ENCODE assay signal across 22 mouse cellular contexts in genomic region chr4:138636146-138636511, GRCm38 (mm10). TPM values are rescaled to one million over a fixed set of nuclear protein-coding genes. Genes with fewer than 3 reads are reported as not detected.
DNase-seq lines count a peak whose midpoint lies in the region; ATAC-seq lines count a peak whose summit lies in the region.
"Had no signal": no experiment of that assay in that cellular context is flagged by ENCODE, and none has a peak within 500 bp of the region (broad histone marks: within the 10 kb centered on the region; RNA-seq: fewer than 3 reads in every experiment).

No protein-coding gene starts in this region.

- no peak overlapping the region for H3K4me2 ChIP-seq in forebrain, embryonic 13.5 days
- H3K4me2 ChIP-seq in forebrain, embryonic 12.5 days, result no peak overlapping the region; the same call in 1 of the 2 replicates
- no peak overlapping the region for H3K4me2 ChIP-seq in embryonic facial prominence, embryonic 11.5 days (ENCODE audit: low read depth, low read length)
- H3K4me2 ChIP-seq in hindbrain, embryonic 16.5 days (ENCODE audit: low read length), result no peak overlapping the region
- H3K4me2 ChIP-seq in neural tube, embryonic 13.5 days, result no peak overlapping the region
- H3K4me2 ChIP-seq in kidney, embryonic 16.5 days (replicated peaks; ENCODE audit: low read depth, low read length), result no peak overlapping the region
- H3K4me2 ChIP-seq in kidney, embryonic 15.5 days, result no peak overlapping the region
- H3K4me2 ChIP-seq: embryonic facial prominence, embryonic 13.5 days; heart, embryonic 15.5 days had no signal

- peaks cover 10% of the 10 kb centered on the region for H3K4me1 ChIP-seq in forebrain, embryonic 13.5 days
- H3K4me1 ChIP-seq in forebrain, embryonic 12.5 days, result peaks cover 10% of the 10 kb centered on the region
- H3K4me1 ChIP-seq in embryonic facial prominence, embryonic 11.5 days (ENCODE audit: control insufficient read depth, insufficient read depth, low read length), result peaks cover 5% of the 10 kb centered on the region
- H3K4me1 ChIP-seq in hindbrain, embryonic 16.5 days (ENCODE audit: control insufficient read depth, insufficient read depth, low read depth, low read length), result peaks cover 13% of the 10 kb centered on the region
- H3K4me1 ChIP-seq in neural tube, embryonic 13.5 days (replicated peaks), result peaks cover 21% of the 10 kb centered on the region
- H3K4me1 ChIP-seq in kidney, embryonic 16.5 days (ENCODE audit: insufficient read depth, low read length), result peaks cover 8% of the 10 kb centered on the region
- H3K4me1 ChIP-seq in kidney, embryonic 15.5 days, result peaks cover 9% of the 10 kb centered on the region
- H3K4me1 ChIP-seq: heart, embryonic 15.5 days had no signal

- H3K9ac ChIP-seq in forebrain, embryonic 13.5 days, result 0 out of 2 replicates have a peak overlapping the region, but pooled peaks have one; percentile 3
- H3K9ac ChIP-seq in forebrain, embryonic 12.5 days, result no peak overlapping the region
- no peak overlapping the region for H3K9ac ChIP-seq in embryonic facial prominence, embryonic 11.5 days (replicated peaks; ENCODE audit: low read length)
- H3K9ac ChIP-seq in hindbrain, embryonic 16.5 days (ENCODE audit: low read depth, low read length), result no peak overlapping the region
- no peak overlapping the region; the same call in 1 of the 2 replicates for H3K9ac ChIP-seq in neural tube, embryonic 13.5 days
- H3K9ac ChIP-seq in kidney, embryonic 16.5 days (replicated peaks; ENCODE audit: low read length), result no peak overlapping the region
- no peak overlapping the region for H3K9ac ChIP-seq in kidney, embryonic 15.5 days
- H3K9ac ChIP-seq: embryonic facial prominence, embryonic 13.5 days; heart, embryonic 15.5 days had no signal

- no peaks in the 10 kb centered on the region for H3K36me3 ChIP-seq in forebrain, embryonic 13.5 days (ENCODE audit: poor library complexity, severe bottlenecking)
- no peaks in the 10 kb centered on the region for H3K36me3 ChIP-seq in forebrain, embryonic 12.5 days (replicated peaks)
- no peaks in the 10 kb centered on the region for H3K36me3 ChIP-seq in embryonic facial prominence, embryonic 11.5 days (replicated peaks; ENCODE audit: control insufficient read depth, insufficient read depth, low read depth, low read length)
- H3K36me3 ChIP-seq in hindbrain, embryonic 16.5 days (ENCODE audit: control insufficient read depth, insufficient read depth, low read length), result no peaks in the 10 kb centered on the region
- H3K36me3 ChIP-seq in neural tube, embryonic 13.5 days, result no peaks in the 10 kb centered on the region
- H3K36me3 ChIP-seq in kidney, embryonic 16.5 days (ENCODE audit: insufficient read depth, low read length), result no peaks in the 10 kb centered on the region
- no peaks in the 10 kb centered on the region for H3K36me3 ChIP-seq in kidney, embryonic 15.5 days
- H3K36me3 ChIP-seq: embryonic facial prominence, embryonic 13.5 days; heart, embryonic 15.5 days had no signal

- H3K27me3 ChIP-seq in forebrain, embryonic 13.5 days, result no peaks in the 10 kb centered on the region
- peaks cover 13% of the 10 kb centered on the region for H3K27me3 ChIP-seq in forebrain, embryonic 12.5 days
- H3K27me3 ChIP-seq in embryonic facial prominence, embryonic 11.5 days (ENCODE audit: control insufficient read depth, insufficient read depth, low read length), result no peaks in the 10 kb centered on the region
- H3K27me3 ChIP-seq in hindbrain, embryonic 16.5 days (replicated peaks; ENCODE audit: control insufficient read depth, insufficient read depth, low read length), result no peaks in the 10 kb centered on the region; the same call in 1 of the 2 replicates
- no peaks in the 10 kb centered on the region; the same call in 1 of the 2 replicates for H3K27me3 ChIP-seq in neural tube, embryonic 13.5 days
- H3K27me3 ChIP-seq in kidney, embryonic 16.5 days (ENCODE audit: insufficient read depth, low read length), result no peaks in the 10 kb centered on the region
- H3K27me3 ChIP-seq in kidney, embryonic 15.5 days, result no peaks in the 10 kb centered on the region
- H3K27me3 ChIP-seq: embryonic facial prominence, embryonic 13.5 days; Patski had no signal

- H3K4me3 ChIP-seq in forebrain, embryonic 13.5 days, result no peak overlapping the region
- H3K4me3 ChIP-seq in forebrain, embryonic 12.5 days (replicated peaks), result no peak overlapping the region
- H3K4me3 ChIP-seq in embryonic facial prominence, embryonic 11.5 days (ENCODE audit: low read depth, low read length), result no peak overlapping the region
- no peak overlapping the region for H3K4me3 ChIP-seq in hindbrain, embryonic 16.5 days (ENCODE audit: low read length)
- H3K4me3 ChIP-seq in neural tube, embryonic 13.5 days, result no peak overlapping the region
- no peak overlapping the region for H3K4me3 ChIP-seq in kidney, embryonic 16.5 days (ENCODE audit: low read length)
- H3K4me3 ChIP-seq in kidney, embryonic 15.5 days (replicated peaks), result no peak overlapping the region
- H3K4me3 ChIP-seq: embryonic facial prominence, embryonic 13.5 days; heart, adult 2 months; heart, embryonic 15.5 days had no signal

- no peak overlapping the region for H3K27ac ChIP-seq in forebrain, embryonic 13.5 days
- no peak overlapping the region for H3K27ac ChIP-seq in forebrain, embryonic 12.5 days
- no peak overlapping the region for H3K27ac ChIP-seq in embryonic facial prominence, embryonic 11.5 days (replicated peaks; ENCODE audit: low read depth, low read length)
- H3K27ac ChIP-seq in hindbrain, embryonic 16.5 days (ENCODE audit: low read depth, low read length), result peak overlapping the region; percentile 24; the same call in 1 of the 2 replicates
- peak overlapping the region; percentile 56 for H3K27ac ChIP-seq in neural tube, embryonic 13.5 days (replicated peaks)
- no peak overlapping the region for H3K27ac ChIP-seq in kidney, embryonic 16.5 days (ENCODE audit: low read length)
- no peak overlapping the region for H3K27ac ChIP-seq in kidney, embryonic 15.5 days
- H3K27ac ChIP-seq: embryonic facial prominence, embryonic 13.5 days; heart, adult 2 months; heart, embryonic 15.5 days; stomach, postnatal 0 days had no signal

- no peak for ATAC-seq in forebrain, embryonic 13.5 days
- no peak for ATAC-seq in forebrain, embryonic 12.5 days (ENCODE audit: low FRiP score)
- ATAC-seq in embryonic facial prominence, embryonic 11.5 days (replicated peaks; ENCODE audit: insufficient number of reproducible peaks, low FRiP score, low TSS enrichment, low read depth), result no peak
- peak; percentile 30; the same call in 1 of the 2 replicates for ATAC-seq in hindbrain, embryonic 16.5 days
- 0 out of 2 replicates have a peak, but pooled peaks have one; percentile 19 for ATAC-seq in neural tube, embryonic 13.5 days (ENCODE audit: low read depth)
- ATAC-seq in kidney, embryonic 16.5 days (ENCODE audit: low FRiP score, low TSS enrichment), result no peak
- ATAC-seq in kidney, embryonic 15.5 days (replicated peaks; ENCODE audit: low FRiP score), result no peak
- ATAC-seq: CD4-positive, CD25-positive, alpha-beta regulatory T cell, adult 4 months; Patski had no signal

- DNase-seq in embryonic facial prominence, embryonic 11.5 days (ENCODE audit: low spot score), result peak; percentile 6
- DNase-seq: adrenal gland, adult 8-10 months; cerebellum, adult 9-10 months; gastrocnemius, postnatal 14 days; heart, adult 2 months; heart, postnatal 4 days; kidney, adult 11 months; kidney, postnatal 25 days; liver; lung, postnatal 14 days had no signal

- 52% methylated on average over 4 of the region's 4 CpGs for WGBS in forebrain, embryonic 13.5 days
- WGBS in forebrain, embryonic 12.5 days, result 54% methylated on average over 4 of the region's 4 CpGs
- WGBS in embryonic facial prominence, embryonic 11.5 days, result 46% methylated on average over 4 of the region's 4 CpGs
- WGBS in hindbrain, embryonic 16.5 days, result 43% methylated on average over 4 of the region's 4 CpGs
- 59% methylated on average over 4 of the region's 4 CpGs for WGBS in neural tube, embryonic 13.5 days
- WGBS in kidney, embryonic 16.5 days, result 44% methylated on average over 4 of the region's 4 CpGs
- WGBS in kidney, embryonic 15.5 days, result 45% methylated on average over 4 of the region's 4 CpGs

- no peaks in the 10 kb centered on the region for H3K9me3 ChIP-seq in forebrain, embryonic 13.5 days (replicated peaks)
- H3K9me3 ChIP-seq in forebrain, embryonic 12.5 days, result no peaks in the 10 kb centered on the region
- no peaks in the 10 kb centered on the region for H3K9me3 ChIP-seq in embryonic facial prominence, embryonic 11.5 days (replicated peaks; ENCODE audit: control insufficient read depth, low read length)
- H3K9me3 ChIP-seq in hindbrain, embryonic 16.5 days (ENCODE audit: control insufficient read depth, low read length), result no peaks in the 10 kb centered on the region; the same call in 1 of the 2 replicates
- H3K9me3 ChIP-seq in neural tube, embryonic 13.5 days, result no peaks in the 10 kb centered on the region
- H3K9me3 ChIP-seq in kidney, embryonic 16.5 days (ENCODE audit: low read length), result no peaks in the 10 kb centered on the region
- no peaks in the 10 kb centered on the region for H3K9me3 ChIP-seq in kidney, embryonic 15.5 days (replicated peaks)
- H3K9me3 ChIP-seq: heart, embryonic 15.5 days had no signal

RNA-seq across cellular contexts. Expression of gene Vwa5b1, which starts 0.4 kb away (rescaled TPM):
- polyA plus RNA-seq in forebrain, embryonic 13.5 days (2015; fragmentation: Nextera tagmentation; extraction: Ambion mirVana), result 0.68 and 0.82 TPM in 2 replicates
- 0.13 and 0.45 TPM in 2 replicates for polyA plus RNA-seq in forebrain, embryonic 12.5 days (2016; fragmentation: Nextera tagmentation; extraction: Ambion mirVana)
- polyA plus RNA-seq in embryonic facial prominence, embryonic 11.5 days (2014; fragmentation: Nextera tagmentation; extraction: Ambion mirVana), result 0.11 and 0.24 TPM in 2 replicates
- polyA plus RNA-seq in hindbrain, embryonic 16.5 days (2015; fragmentation: Nextera tagmentation; extraction: Ambion mirVana), result 2.8 TPM in 2 replicates
- polyA plus RNA-seq in neural tube, embryonic 13.5 days (2015; fragmentation: Nextera tagmentation; extraction: Ambion mirVana), result 0.21 and 0.48 TPM in 2 replicates
- 0.15 and 0.18 TPM in 2 replicates for polyA plus RNA-seq in kidney, embryonic 16.5 days (2015; fragmentation: Nextera tagmentation; extraction: Ambion mirVana)
- polyA plus RNA-seq in kidney, embryonic 15.5 days (2015; fragmentation: Nextera tagmentation; extraction: Ambion mirVana), result 0.08 and 0.12 TPM in 2 replicates
- polyA plus RNA-seq: CD4-positive, CD25-positive, alpha-beta regulatory T cell, adult 4 months; heart, adult 2 months; heart, embryonic 15.5 days; liver, embryonic 16.5 days had no signal

Comparison
In these comparisons a context has a peak if more than half of its experiments do, and no peak if none do; other contexts are left out.
1. ATAC-seq: peak in hindbrain, embryonic 16.5 days (single experiment) and neural tube, embryonic 13.5 days (single experiment); none in forebrain, embryonic 13.5 days (single experiment), forebrain, embryonic 12.5 days (single experiment), embryonic facial prominence, embryonic 11.5 days (single experiment), kidney, embryonic 16.5 days (single experiment) and kidney, embryonic 15.5 days (single experiment).
2. H3K27ac ChIP-seq: peak in hindbrain, embryonic 16.5 days (single experiment) and neural tube, embryonic 13.5 days (single experiment); none in forebrain, embryonic 13.5 days (single experiment), forebrain, embryonic 12.5 days (single experiment), embryonic facial prominence, embryonic 11.5 days (single experiment), kidney, embryonic 16.5 days (single experiment) and kidney, embryonic 15.5 days (single experiment).